Mouse (Mus musculus) neural tube, embryonic 10.5 days (tissue): ENCODE data around the gene St6gal1.

Experiments used
- DNase-seq: peaks from one replicate; pipeline ENCODE4 v3.0.0-alpha.2; 2017; ENCODE audit warnings: low spot score; ENCODE audit errors: extremely low spot score

The St6gal1 gene

GRCm38 (mm10) chr16:23223166-23223870, 1.2 kb upstream of the St6gal1 start:
- no peak for DNase-seq

DNA sequence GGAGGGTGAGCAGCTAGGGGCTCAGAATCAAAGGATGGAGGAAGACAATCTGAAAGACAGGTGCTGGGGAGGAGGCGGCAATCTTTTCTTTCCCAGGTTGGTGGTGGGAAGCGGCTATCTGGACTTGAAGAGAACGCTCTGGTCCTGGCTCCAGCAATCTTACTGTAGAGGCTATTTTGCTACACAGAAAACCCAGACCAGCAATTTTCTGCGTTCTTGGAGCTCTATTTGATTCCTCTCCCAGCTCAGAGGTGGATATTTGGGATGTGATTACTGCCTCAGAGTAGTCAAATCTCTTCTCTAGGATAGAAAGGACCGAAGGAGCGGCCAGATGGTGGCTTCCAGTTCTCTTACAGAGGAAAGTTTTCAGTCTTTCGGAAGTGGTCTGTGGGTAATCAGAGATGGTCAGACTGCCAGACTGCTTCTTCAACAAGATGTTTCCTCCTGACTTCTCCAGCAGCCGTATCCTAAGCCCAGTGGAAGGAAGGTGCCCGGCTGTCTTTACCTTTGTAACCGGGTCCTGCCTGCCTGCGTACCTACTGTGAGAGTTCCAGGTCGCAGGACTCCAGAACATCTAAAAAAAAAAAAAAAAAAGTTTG, 570 bp upstream of the St6gal1 start:
- no peak for DNase-seq

GRCm38 (mm10) chr16:23225069-23225721, 655 bp downstream of the St6gal1 start:
- DNase-seq = no peak

- DNase-seq = peak; percentile 73
Observed at GRCm38 (mm10) chr16:23225821-23226600, 1.5 kb downstream of the St6gal1 start.

DNA sequence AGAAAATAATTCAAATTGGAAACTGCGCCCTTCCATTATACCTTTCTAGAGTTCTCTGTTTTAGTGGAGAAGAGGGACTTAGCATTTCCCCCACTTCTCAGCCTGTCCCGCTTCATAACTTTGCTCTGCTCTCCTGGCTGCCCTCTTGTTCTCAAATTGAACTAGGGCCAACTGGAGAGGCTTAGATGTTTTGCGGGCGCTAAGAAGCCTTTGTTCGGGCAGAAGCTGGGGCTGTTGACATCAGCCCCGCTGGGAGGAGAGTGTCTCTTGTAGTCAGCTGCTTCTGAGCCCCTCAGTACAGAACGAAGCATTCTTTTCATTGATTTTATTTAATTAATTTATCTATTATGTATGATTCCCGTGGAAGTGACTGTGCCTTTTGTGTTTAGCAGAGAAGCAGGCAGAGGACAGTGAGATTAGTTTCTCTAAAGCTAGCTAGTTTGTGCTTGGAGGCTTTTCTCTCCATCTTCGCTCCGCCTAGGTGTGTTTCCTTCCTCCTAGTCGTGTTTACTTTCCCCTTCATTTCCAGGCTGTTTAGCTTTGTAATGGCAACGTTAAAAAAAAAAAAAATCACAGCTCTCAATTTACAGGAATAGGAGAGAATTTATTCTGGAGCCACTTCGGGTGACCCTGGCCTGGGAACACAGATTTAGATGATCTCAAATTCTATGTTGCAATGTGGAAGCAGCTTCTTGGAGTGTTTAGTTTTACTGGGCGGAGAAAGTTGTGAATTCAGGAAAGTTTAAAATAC, 2.2 kb downstream of the St6gal1 start:
- DNase-seq = peak; percentile 48

GRCm38 (mm10) chr16:23227851-23228250, 3.3 kb downstream of the St6gal1 start:
- DNase-seq = no peak

GRCm38 (mm10) chr16:23228486-23228885, 3.9 kb downstream of the St6gal1 start:
- DNase-seq = no peak

GRCm38 (mm10) chr16:23229945-23230344, 5.4 kb downstream of the St6gal1 start:
- no peak for DNase-seq

GRCm38 (mm10) chr16:23231168-23231567, 6.6 kb downstream of the St6gal1 start:
- DNase-seq = no peak

DNA sequence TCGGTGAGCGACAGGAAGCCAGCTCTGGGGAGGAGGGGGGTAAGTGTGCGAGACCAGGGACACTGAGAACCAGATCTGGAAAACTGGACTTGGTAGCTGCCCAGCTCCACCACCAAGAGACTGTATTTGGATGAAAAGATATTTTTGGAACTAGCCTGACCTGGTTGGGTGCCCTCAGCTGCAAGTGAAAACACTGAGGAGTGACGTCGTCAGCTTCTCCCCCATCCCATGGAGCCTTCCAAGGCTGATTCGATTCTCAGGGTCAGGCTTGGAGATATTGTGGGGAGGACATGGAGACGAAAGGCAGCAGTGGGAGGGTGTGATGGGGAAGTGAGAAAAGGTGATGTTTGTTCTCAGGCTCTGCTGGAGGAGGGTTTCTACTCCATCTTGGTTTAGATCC, 8.2 kb downstream of the St6gal1 start:
- no peak for DNase-seq

DNA sequence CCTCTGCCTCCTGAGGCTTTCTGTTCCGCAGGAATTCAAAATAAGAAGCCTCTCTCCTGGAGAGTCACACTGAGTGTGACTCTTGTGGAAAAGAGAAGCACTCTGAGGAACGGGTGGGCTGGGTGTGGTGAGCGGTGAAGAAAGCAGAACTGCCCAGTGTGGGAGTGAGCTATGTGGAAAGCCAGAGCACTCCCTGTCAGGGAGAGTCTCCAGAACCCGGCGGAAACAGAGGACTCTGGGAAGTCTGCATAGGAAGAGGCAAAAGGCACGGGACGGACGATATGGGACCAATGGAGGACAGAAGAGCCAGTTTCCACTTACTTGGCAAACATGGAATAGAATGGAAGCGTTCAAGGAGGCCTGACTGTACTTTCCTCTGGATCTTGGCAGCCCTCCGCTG, 9.0 kb downstream of the St6gal1 start:
- no peak for DNase-seq

- no peak for DNase-seq
Observed at GRCm38 (mm10) chr16:23234557-23234956, 10.0 kb downstream of the St6gal1 start.

DNA sequence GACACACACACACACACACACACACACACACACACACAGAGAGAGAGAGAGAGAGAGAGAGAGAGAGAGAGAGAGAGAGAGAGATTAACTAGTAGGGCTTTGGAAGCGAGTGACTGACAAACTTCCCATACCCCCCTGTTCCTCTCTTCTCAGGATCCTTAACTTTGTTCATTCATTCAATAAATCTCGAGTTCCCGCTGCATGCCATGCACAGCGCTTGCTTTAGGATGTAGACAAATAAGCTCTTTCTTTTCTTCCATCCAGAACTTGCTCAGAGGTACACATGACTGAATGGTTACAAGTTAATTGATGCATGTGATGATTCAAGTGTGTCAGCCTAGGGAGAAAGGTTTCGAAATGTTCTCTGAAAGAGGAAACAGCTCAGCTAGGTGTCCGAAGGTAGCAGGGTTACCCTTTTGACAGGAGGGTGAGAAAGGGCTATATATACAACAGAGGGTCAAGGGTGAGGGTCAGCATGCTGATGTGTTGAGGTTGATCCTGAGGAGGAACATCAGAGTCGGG, 10.7 kb downstream of the St6gal1 start:
- no peak for DNase-seq

GRCm38 (mm10) chr16:23239583-23239982, 15.0 kb downstream of the St6gal1 start:
- no peak for DNase-seq

DNA sequence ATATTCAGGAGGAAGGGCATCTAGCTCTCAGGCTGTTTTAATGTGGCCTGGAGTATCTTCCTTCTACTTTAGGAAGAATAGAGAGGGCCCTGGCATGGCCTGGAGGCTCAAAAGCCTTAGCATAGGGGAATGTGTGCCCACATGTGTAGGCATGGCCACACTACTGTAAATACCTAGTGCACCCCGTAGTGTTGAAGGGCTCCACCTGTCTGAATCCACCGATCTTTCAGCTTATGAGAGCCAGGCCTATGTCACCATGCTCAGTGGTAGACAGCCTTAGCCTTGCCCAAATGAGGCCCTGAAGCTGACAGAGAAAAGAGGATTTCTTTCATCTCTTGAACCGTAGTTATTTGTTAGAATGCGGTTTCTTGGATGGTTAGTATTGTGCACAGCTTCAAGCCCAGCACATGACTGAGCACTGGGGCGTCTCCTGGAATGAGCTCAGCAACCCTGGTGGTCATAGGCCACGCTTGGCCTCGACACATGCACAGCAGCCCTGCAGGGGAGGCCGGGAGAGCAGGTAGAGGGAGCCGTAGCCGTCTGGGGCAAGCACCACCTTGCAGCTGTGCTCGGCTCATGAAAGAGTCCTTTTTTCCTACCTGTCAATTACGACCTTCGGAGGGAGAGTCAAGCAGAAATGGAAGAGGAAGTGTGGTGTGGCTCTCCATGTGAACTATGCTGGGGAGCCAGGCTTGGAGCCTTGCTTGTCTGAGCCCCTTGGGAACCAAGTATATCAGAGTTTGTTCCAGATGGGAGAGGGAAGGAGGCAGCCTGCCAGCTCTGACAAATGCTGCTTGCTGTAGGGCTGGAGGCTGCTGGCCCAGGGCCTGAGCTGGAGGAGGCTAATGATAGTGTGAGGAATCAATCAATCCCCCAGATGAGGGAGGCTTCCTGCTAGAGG, 15.8 kb downstream of the St6gal1 start:
- DNase-seq = no peak

GRCm38 (mm10) chr16:23240950-23241259, 16.4 kb downstream of the St6gal1 start:
- no peak for DNase-seq

- DNase-seq = no peak
Observed at GRCm38 (mm10) chr16:23243726-23244425, 19.3 kb downstream of the St6gal1 start.

DNA sequence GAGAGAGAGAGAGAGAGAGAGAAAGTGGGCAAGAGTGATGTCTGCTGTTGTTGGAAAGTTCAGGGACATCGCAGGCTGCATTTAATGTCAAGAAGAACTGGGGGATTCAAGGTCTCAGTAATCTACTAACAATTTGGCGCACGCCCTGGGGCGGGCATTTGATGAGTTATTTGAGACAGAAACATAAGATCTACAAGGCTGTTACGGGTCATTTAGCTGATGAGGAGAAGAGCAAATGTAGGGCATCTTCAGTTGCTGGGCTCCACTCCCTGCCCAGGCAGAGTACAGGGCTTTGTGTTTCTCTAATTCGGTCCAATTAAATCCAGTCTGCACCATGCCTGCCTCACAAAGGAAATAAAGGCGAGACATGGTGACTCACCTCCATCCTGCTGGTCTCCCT, 19.9 kb downstream of the St6gal1 start:
- DNase-seq = no peak

DNA sequence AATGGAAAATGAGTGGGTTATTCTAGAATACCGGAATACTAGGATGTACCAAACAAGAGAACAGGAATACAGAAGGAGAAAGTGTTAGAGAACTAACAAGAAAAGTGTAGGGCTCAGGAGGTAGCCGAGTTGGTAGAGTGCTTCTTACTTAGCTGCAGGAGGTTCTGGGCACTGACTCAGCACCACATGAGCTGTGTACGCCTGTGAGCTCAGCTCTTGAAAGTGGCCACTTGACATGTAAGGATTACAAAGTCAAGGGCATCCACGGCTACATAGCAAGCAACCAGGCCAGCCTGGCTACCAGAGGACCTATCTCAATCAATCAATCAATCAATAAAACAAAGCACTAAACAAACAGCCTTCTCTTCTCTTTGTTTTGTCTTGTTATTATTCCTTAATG, 24.7 kb downstream of the St6gal1 start:
- DNase-seq = no peak

DNA sequence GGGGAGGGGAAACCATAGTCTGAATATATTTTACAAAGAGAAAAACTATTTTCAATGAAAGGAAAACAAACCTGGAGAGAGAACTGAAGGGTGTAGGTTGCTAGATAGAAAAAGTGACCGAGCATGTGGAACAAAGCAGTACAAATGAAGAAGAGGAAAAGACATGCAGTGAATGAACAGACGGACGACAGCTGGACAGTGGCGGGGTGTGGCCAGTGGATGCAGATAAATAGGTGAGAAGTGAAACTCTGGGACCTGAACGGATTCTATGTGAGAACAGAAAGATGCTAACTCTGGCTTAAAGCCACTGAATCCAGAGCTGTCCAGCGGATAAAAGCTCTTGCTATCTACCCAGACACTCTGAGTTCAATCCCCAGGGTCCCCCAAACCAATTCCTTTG, 25.2 kb downstream of the St6gal1 start:
- no peak for DNase-seq
